Mouse (Mus musculus): ENCODE results near the gene A3galt2.

A3galt2 gene

GRCm38 (mm10) chr4:128727721-128728430 is 27.3 kb upstream of the A3galt2 start:
- no peak for DNase-seq (ENCODE audit: low read depth, low spot score)

DNA sequence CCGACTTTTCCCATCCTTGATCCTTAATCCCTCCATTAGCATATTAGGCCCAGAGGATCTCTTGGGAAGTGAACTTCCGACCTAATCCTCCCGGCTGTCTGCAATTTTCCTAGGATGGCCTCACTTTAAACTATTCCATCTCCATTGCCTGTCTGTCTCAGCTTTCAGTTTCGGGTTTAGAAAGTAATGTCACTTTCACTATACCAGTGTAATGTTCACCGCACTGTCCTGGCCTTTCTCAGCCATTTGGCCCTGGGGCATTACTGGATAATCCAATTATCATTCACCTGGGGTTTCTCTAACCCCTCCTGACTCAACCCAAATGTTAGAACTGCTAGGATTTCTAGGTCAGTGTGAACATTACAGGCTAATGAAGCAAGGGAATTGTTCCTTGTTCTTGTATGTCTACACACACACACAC is 26.7 kb upstream of the A3galt2 start:
- peak; percentile 57 for DNase-seq (ENCODE audit: low read depth, low spot score)

- DNase-seq (ENCODE audit: low read depth, low spot score): no peak
These were observed 26.0 kb upstream of the A3galt2 start for GRCm38 (mm10) chr4:128729033-128729708.

GRCm38 (mm10) chr4:128729709-128730037 is 25.5 kb upstream of the A3galt2 start:
- no peak for DNase-seq (ENCODE audit: low read depth, low spot score)

DNA sequence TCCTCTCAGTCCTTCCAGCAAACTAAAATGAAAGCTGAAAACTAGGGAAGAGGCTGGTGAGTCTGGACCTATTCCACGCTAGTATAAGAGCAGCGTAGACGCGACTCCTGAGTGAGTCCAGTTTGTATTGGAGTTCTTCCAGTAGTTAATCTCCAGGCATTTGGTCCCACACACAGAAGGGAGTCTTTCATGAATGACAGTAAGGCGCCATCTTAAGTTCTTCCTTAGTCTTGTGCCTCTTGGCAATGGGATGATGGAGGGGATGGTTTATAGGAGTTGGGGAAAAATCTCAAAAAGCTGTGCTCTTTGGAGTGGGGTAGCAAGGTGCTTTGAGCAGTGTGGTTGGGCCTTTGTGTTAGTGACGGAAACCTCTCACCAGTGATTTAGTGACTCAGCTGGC is 24.9 kb upstream of the A3galt2 start:
- no peak for DNase-seq (ENCODE audit: low read depth, low spot score)

DNA sequence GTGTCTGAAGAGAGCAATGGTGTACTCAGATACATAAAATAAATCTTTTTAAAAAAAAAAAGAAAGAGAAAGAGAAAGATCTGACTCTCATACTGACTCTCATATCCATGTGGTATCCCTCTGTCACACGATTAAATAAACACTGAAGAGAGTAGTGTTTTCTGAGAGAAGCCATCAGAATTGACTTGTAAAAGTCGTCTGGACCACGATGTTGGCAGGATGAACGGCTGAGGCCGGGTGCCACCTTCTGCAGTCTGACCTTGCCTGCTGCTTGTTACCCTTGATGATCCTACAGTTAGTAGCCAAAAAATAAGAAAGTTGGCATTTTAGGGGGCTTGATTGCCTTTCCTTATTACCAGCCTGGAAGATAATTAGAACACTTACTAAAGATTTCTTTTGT is 22.4 kb upstream of the A3galt2 start:
- DNase-seq (ENCODE audit: low read depth, low spot score): no peak

- no peak for DNase-seq (ENCODE audit: low read depth, low spot score)
These were observed 21.7 kb upstream of the A3galt2 start for GRCm38 (mm10) chr4:128733496-128733895.

- DNase-seq (ENCODE audit: low read depth, low spot score): peak; percentile 24
These were observed 20.9 kb upstream of the A3galt2 start for GRCm38 (mm10) chr4:128734217-128734616.

DNA sequence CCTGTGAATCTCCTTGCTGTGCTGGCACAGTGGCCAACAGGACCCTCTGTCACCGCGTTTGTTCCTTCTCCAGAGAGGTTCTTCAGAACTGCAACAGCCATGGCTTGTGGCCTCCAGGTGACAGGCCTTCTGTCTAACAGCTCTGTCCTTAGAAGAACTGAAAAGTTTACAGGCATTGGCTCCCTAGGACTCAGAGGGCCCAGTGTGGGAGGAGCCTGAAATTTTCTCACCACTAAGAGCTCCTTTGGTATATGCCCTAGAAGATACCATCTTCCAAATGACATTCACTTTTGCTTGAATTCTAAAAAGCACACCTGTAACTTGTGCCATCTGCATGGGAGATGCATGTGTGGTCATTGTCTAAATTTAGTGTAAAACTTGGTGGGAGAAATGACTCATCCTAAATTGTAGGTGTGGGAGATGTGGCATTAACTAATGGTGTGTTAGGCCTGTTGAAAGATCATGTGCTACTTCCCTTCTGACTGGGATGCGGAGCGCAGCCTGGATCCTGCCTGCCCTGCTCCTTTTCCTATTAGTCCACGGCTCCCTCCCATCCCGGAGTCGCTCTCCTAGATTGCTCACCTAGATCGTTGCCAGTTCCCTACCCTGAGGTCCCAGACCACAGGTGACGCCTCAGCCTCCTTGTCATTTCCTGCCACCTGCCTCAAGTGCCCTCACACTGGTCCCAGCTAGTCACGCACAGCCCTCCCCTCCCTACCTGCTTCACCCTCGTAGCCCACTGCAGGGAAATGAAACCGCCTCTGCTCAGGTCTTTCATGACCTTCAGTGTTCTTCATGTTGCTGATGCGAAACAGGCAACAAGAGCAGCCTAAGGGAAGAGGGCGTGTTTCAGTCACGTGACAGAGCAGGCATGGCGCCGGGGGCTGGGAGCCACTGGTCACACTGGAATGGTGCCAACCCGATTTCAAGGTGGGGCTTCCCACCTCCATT is 20.2 kb upstream of the A3galt2 start:
- peak; percentile 85 for DNase-seq (ENCODE audit: low read depth, low spot score)

DNA sequence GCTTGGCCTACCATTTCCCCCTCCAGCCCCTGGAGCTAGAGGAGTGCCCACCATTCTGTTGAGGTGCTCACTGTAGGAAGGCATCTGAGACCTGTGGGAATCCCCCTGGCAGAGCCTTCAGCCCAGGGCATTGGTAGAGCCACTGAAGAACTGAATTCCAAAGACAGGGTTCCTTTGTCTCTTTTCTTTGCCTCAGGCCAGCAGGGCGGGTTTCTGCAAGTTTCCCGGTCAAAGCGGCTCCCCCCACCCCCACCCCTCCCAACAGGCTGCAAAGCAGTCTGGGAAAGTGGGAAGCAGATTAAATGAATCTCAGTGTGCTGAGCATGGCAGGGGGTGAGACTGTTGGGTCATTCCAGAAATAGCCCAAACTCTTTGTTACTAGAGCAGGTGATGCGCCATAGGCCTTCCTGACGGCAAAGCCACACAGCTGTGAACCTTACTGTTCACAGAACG is 18.0 kb upstream of the A3galt2 start:
- DNase-seq (ENCODE audit: low read depth, low spot score): peak; percentile 96

- DNase-seq (ENCODE audit: low read depth, low spot score): peak; percentile 51
These were observed 17.1 kb upstream of the A3galt2 start for GRCm38 (mm10) chr4:128737825-128738610.

DNA sequence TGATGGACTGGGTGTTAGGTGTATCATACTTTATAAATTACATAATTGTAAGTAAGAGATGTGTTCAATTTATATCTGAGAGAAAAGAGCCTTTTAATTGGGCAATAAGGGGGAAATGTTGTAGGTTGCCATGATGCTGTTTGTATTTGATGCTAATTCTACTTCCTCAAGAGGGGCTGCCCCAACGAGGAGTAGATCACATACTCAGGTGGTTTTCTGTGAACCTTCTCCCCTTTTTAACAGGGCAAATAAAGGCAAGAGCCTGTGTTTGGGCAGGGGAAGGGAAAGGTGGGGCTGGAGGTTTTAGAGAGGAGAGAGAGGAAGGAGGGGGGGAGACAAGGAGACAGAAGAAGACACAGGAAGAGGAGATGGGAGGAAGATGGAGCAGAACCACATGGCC is 14.3 kb upstream of the A3galt2 start:
- DNase-seq (ENCODE audit: low read depth, low spot score): no peak

- no peak for DNase-seq (ENCODE audit: low read depth, low spot score)
These were observed 13.3 kb upstream of the A3galt2 start for GRCm38 (mm10) chr4:128741906-128742305.

GRCm38 (mm10) chr4:128742379-128742970 is 12.7 kb upstream of the A3galt2 start:
- DNase-seq (ENCODE audit: low read depth, low spot score): no peak

- DNase-seq (ENCODE audit: low read depth, low spot score): no peak
These were observed 12.0 kb upstream of the A3galt2 start for GRCm38 (mm10) chr4:128743031-128743626.

DNA sequence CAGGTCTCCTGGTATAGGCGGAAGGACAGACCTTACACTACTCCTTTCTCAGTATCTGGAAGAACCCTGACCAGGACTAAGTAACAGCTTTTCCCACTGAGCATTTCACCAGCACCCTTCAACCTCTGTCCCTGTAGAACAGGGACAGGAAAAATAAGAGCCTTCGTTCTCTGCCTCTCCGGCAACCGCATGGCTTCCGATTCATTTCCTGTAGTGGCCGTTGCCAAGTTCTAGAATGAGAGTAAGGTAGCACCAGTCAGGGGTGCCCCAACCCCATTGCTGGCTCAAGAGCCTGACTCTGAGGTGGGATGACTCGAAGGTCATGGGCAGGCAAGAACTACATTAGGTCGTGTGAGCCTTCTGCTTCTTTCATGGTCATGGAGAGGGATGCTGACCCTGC is 10.0 kb upstream of the A3galt2 start:
- no peak for DNase-seq (ENCODE audit: low read depth, low spot score)

GRCm38 (mm10) chr4:128747614-128748270 is 7.4 kb upstream of the A3galt2 start:
- DNase-seq (ENCODE audit: low read depth, low spot score): no peak

- DNase-seq (ENCODE audit: low read depth, low spot score): no peak
These were observed 6.9 kb upstream of the A3galt2 start for GRCm38 (mm10) chr4:128748309-128748708.

- DNase-seq (ENCODE audit: low read depth, low spot score): peak; percentile 70
These were observed 4.2 kb upstream of the A3galt2 start for GRCm38 (mm10) chr4:128751006-128751405.
